Mouse (Mus musculus) stomach, postnatal 0 days (tissue): Measurements from ENCODE around the gene Clps. TPM values are rescaled to one million over a fixed set of nuclear protein-coding genes. Genes with fewer than 3 reads are reported as not detected.

Experiments
- ATAC-seq: fragments of 200-750 bp; cut with Nextera tagmentation; 2 replicates; pipeline ENCODE4 v1.8.0; 2017; ENCODE audit not compliant: low FRiP score, low TSS enrichment
- DNase-seq: peaks from one replicate; pipeline ENCODE4 v3.0.0-alpha.2; 2016; ENCODE audit warnings: low spot score
- H3K27ac ChIP-seq: fragments of 300-500 bp; sonication (generic); replicated peaks from 2 replicates; pipeline ENCODE4 v1.5.1; 2014; ENCODE audit warnings: mild to moderate bottlenecking, control low read depth
- H3K27me3 ChIP-seq: fragments of 300-500 bp; sonication (generic); 2 replicates; pipeline ENCODE4 v1.6.1; 2014; ENCODE audit warnings: low read length; ENCODE audit not compliant: control insufficient read depth, insufficient read depth
- H3K36me3 ChIP-seq: fragments of 300-500 bp; sonication (generic); 2 replicates; pipeline ENCODE4 v1.6.1; 2014; ENCODE audit warnings: low read length, mixed read lengths; ENCODE audit not compliant: control insufficient read depth, insufficient read depth
- H3K4me1 ChIP-seq: fragments of 300-500 bp; sonication (generic); replicated peaks from 2 replicates; pipeline ENCODE4 v1.6.1; 2014; ENCODE audit warnings: antibody characterized with exemption; ENCODE audit not compliant: control insufficient read depth, insufficient read depth
- H3K4me2 ChIP-seq: fragments of 300-500 bp; sonication (generic); replicated peaks from 2 replicates; pipeline ENCODE4 v1.6.1; 2014; ENCODE audit warnings: low read depth, mild to moderate bottlenecking, control low read depth, moderate library complexity
- H3K4me3 ChIP-seq: fragments of 300-500 bp; sonication (generic); 2 replicates; pipeline ENCODE4 v1.5.1; 2014; ENCODE audit warnings: low read depth, low read length, control low read depth
- H3K9ac ChIP-seq: fragments of 300-500 bp; sonication (generic); 2 replicates; pipeline ENCODE4 v1.6.1; 2014; ENCODE audit warnings: mild to moderate bottlenecking, low read length, control low read depth, mixed read lengths
- H3K9me3 ChIP-seq: fragments of 300-500 bp; sonication (generic); 2 replicates; pipeline ENCODE4 v1.6.1; 2016; ENCODE audit warnings: low read length; ENCODE audit not compliant: control insufficient read depth
- CTCF ChIP-seq: IDR thresholded peaks from 2 replicates; pipeline ENCODE4 v1.5.1; 2016; ENCODE audit warnings: antibody characterized with exemption, low read depth, mild to moderate bottlenecking, moderate library complexity
- EP300 ChIP-seq: optimal IDR thresholded peaks from 2 replicates; pipeline ENCODE3; 2016; ENCODE audit warnings: antibody characterized with exemption
- WGBS: fragments of 180-500 bp; shearing (Covaris S2); extraction: QIAGEN DNeasy Blood & Tissue Kit; methylation state at CpG from one replicate; pipeline ENCODE4 v1.1.7; 2014; 5-methylcytosine and 5-hydroxymethylcytosine counted together
- polyA plus RNA-seq: library from polyadenylated mRNA; unstranded; fragments of >200 nt; fragmentation: Nextera tagmentation; extraction: Ambion mirVana; gene quantifications from 2 replicates; pipeline ENCODE4 v1.2.1, GENCODE M21; 2015

Clps gene
- polyA plus RNA-seq, 1 experiment from 2014 or later: 1,944 TPM

- Histone ChIP-seq H3K36me3 (peaks cover 27% of the 10 kb centered on the region), H3K27ac (no peak overlapping the region), H3K4me2 (no peak overlapping the region), H3K9ac (no peak overlapping the region), H3K9me3 (no peaks in the 10 kb centered on the region), H3K4me1 (no peaks in the 10 kb centered on the region), H3K4me3 (no peak overlapping the region), H3K27me3 (no peaks in the 10 kb centered on the region)
- DNase-seq (no peak), ATAC-seq (no peak)
- TF ChIP-seq CTCF (no peak), EP300 (no peak)
- WGBS: 92% methylated on average over 5 of the region's 5 CpGs
Observed at GRCm38 (mm10) chr17:28591476-28591875, 30.9 kb upstream of the Clps start.

- Histone ChIP-seq H3K4me3 (no peak overlapping the region), H3K27ac (no peak overlapping the region), H3K4me1 (no peaks in the 10 kb centered on the region), H3K36me3 (peaks cover 25% of the 10 kb centered on the region), H3K9ac (no peak overlapping the region), H3K9me3 (no peaks in the 10 kb centered on the region), H3K27me3 (no peaks in the 10 kb centered on the region), H3K4me2 (no peak overlapping the region)
- 69% methylated on average over 3 of the region's 3 CpGs for WGBS
- TF ChIP-seq EP300: no peak
- TF ChIP-seq CTCF: no peak
- ATAC-seq (no peak), DNase-seq (no peak)
Observed at GRCm38 (mm10) chr17:28590596-28590995, 30.0 kb upstream of the Clps start.

- 58% methylated on average over 2 of the region's 2 CpGs for WGBS
- Histone ChIP-seq H3K4me3 (no peak overlapping the region), H3K4me1 (no peaks in the 10 kb centered on the region), H3K27me3 (no peaks in the 10 kb centered on the region), H3K9ac (no peak overlapping the region), H3K36me3 (peaks cover 25% of the 10 kb centered on the region), H3K9me3 (no peaks in the 10 kb centered on the region), H3K27ac (no peak overlapping the region), H3K4me2 (no peak overlapping the region)
- no peak for TF ChIP-seq EP300
- TF ChIP-seq CTCF: no peak
- ATAC-seq (no peak), DNase-seq (no peak)
Observed at GRCm38 (mm10) chr17:28588591-28588990, 28.0 kb upstream of the Clps start.

- Histone ChIP-seq H3K9me3 (no peaks in the 10 kb centered on the region), H3K27ac (no peak overlapping the region), H3K4me3 (no peak overlapping the region), H3K4me2 (no peak overlapping the region), H3K27me3 (no peaks in the 10 kb centered on the region), H3K9ac (no peak overlapping the region), H3K4me1 (no peaks in the 10 kb centered on the region), H3K36me3 (peaks cover 17% of the 10 kb centered on the region)
- WGBS: 87% methylated on average over 3 of the region's 3 CpGs
- ATAC-seq (no peak), DNase-seq (no peak)
- no peak for TF ChIP-seq EP300
- no peak for TF ChIP-seq CTCF
Observed at GRCm38 (mm10) chr17:28586509-28586908, 25.9 kb upstream of the Clps start.

GRCm38 (mm10) chr17:28581056-28581455 is 20.5 kb upstream of the Clps start:
- H3K27ac ChIP-seq: no peak overlapping the region
- TF ChIP-seq CTCF (peak; percentile 41), EP300 (no peak)
- no peak overlapping the region for H3K4me3 ChIP-seq
- H3K36me3 ChIP-seq: no peaks in the 10 kb centered on the region
- H3K27me3 ChIP-seq: no peaks in the 10 kb centered on the region
- H3K4me1 ChIP-seq: no peaks in the 10 kb centered on the region
- no peak for DNase-seq
- ATAC-seq: no peak
- WGBS: 49% methylated on average over 2 of the region's 2 CpGs
- no peak overlapping the region for H3K4me2 ChIP-seq
- H3K9ac ChIP-seq: no peak overlapping the region
- no peaks in the 10 kb centered on the region for H3K9me3 ChIP-seq

- ATAC-seq: peak; percentile 75
- Histone ChIP-seq H3K27ac (no peak overlapping the region), H3K36me3 (no peaks in the 10 kb centered on the region), H3K4me3 (no peak overlapping the region), H3K4me2 (no peak overlapping the region), H3K27me3 (no peaks in the 10 kb centered on the region), H3K9me3 (no peaks in the 10 kb centered on the region), H3K4me1 (no peaks in the 10 kb centered on the region), H3K9ac (no peak overlapping the region)
- peak; percentile 87 for DNase-seq
- TF ChIP-seq CTCF (no peak), EP300 (no peak)
- 5% methylated on average over 9 of the region's 9 CpGs for WGBS
Observed at GRCm38 (mm10) chr17:28580396-28580795, 19.8 kb upstream of the Clps start.
